Mouse (Mus musculus) thymus, adult 2 months (tissue): ENCODE measurements around the gene Tex22.

Experiments
- CTCF ChIP-seq: fragments of 200-500 bp; IDR thresholded peaks from 2 replicates; pipeline ENCODE4 v1.5.1; 2012; ENCODE audit warnings: mild to moderate bottlenecking, control low read depth, low read length, moderate library complexity, borderline replicate concordance; ENCODE audit not compliant: control insufficient read depth, poor library complexity, insufficient read depth; ENCODE audit errors: extremely low read depth
- POLR2A ChIP-seq: fragments of 200-500 bp; IDR thresholded peaks from 2 replicates; pipeline ENCODE4 v1.6.1; 2012; ENCODE audit warnings: mild to moderate bottlenecking, low read length, control low read depth, moderate library complexity; ENCODE audit not compliant: control insufficient read depth, poor library complexity, insufficient read depth; ENCODE audit errors: extremely low read depth

GRCm38 (mm10) chr12:113030046-113030445 is 44.3 kb upstream of the Tex22 start:
- TF ChIP-seq POLR2A (no peak), CTCF (no peak)
